Mouse (Mus musculus): ENCODE measurements at regions not wholly inside any gene's neighbourhood (a gene's known extent, or its start where the extent isn't known, plus 50 kb on each side); places are given as distances from the start of the nearest gene placed in this dataset.

DNA sequence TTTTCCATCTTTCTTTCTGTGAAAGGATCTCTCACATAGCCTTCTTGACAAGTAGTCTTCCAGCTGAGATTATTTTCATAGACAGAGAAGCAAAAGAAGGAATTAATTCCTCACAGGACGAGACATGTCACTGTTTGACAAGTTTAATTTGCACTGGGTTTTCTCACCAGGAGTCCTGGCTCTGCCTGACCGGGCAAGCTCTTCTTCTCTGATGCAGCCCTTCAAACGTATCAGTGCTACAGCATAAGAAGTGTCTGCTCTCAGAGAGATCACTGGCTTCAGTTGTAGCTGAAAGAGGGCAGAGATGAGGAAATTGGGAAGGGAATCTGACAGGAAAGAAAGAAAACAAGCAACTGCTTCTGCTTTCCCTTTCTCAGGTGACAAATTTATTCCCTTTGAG is 201.8 kb upstream of the Slc39a10 start:
- no peak for DNase-seq (ENCODE audit: low read depth)

DNA sequence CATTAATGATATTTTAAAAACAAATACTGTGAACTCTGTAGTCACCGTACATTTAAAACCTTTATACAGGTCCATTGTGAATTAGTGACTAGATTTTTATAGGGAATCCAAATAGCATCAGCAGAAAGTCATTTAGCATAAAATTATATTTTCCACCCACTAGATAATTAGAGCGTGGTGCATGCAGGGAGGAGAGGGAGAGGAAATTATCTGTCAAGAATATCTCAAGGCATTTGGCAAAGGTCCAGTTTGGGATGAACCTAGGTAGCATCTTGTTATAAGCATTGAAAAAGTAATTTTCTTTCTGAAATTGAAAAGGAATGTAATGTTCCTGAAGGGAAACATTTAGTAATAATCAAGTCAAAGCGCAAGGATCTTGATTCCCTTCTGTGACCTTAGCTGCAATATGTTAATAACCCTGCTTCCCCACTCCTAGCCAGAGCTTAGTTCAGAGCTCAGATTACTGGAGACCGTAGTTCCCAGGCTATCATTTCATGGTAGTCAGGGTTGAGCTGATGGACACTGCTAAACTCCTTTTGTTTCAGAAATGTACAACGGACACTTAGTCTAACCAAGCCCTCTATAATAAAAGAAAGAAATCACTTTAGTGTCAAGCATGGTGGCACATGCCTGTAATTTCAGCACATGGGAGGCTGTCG is 200.8 kb upstream of the Slc39a10 start:
- no peak for DNase-seq (ENCODE audit: low read depth)

DNA sequence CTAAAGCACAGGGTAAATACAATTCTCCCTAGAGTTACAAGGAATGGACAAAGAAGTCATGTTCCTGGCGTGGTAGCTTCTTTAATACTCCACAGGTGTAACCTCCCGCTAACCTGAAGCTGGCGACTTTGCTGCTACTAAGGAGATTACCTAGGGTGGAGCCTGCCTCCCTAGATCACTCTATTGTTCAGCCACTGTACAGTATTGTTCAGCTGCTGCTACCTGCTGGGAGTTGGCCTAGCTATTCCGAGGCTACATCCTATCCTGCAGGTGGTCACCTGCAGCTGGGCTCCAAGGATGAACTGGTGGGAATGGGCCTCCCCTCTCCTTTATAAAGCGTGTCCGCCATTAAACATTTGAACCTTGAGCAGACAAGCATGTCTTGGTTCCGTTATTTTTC is 183.8 kb upstream of the Slc39a10 start:
- no peak for DNase-seq (ENCODE audit: low read depth)

DNA sequence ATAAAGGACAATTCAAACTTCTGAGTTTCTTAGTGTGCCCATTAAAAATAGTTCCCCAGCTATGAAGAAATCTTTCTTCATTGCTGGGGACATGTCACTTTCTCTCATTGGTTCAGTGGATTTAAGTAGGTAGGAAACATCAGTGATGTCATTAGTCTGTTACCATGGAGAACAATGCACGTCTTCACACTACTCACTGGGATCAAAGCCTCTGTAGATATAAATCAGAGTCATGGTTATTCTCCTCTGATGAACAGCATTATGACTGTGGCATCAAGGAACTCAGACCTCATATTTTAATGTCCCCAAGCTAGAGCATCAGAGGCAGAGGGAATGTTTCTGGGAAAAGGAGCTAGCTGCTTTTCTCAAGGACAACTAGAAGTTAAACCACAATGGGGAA is 165.5 kb upstream of the Slc39a10 start:
- DNase-seq (ENCODE audit: low read depth), result no peak

DNA sequence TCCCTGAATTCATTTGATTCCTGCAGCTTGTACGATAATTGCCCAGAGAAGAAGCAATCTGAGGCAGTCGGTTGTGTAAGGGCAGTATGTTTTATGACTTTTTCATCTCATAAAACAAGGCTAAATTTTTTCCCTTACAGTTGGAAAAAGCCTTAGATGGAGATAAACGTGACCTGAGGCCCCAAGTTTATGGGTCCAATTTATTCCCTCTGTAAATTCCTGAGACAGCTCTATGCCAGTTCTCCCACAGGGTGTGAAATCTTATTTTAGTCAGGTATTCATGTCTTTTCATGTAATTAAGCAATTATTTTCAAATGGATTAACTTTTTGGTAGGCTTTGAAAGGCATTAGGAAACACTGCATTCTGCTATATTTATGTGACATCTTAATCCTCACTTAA is 164.7 kb upstream of the Slc39a10 start:
- no peak for DNase-seq (ENCODE audit: low read depth)

DNA sequence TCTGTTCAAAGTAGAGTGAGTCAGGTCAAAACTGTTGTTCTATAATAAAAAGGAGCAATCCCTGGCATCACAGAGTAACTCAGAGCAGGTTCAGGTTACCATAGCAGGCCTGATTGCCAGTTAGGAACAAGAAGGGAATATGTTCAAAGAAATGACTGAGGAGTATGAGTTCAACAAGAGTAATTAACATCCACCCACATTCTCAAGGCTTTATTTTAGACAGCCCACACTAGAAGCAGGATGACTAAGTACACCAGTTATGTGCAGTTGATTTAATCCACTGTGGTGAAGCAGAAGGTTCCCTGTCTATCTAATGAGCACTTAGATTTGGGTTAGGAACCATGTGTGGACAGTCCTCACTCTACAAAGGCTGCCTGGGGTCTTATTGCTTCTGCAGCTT is 158.5 kb upstream of the Slc39a10 start:
- DNase-seq (ENCODE audit: low read depth), result peak; percentile 11

DNA sequence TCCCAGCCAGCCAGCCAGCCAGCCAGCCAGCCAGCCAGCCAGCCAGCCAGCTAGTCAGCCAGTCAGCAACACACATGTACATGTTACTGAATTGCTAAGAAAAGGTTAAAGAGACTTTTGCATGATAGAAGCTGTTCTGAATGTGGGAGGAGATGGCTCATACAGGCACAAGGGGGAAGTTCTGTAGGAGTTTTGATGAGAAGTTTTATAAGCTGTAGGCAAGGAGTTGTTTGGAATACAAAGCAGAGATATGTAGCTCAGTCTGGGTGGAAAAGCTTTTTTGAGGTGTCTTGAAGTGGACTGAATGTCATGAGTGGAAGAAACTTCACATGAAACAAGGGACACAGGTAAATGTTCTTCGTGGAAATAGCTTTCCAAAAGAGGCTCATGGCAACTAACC is 157.8 kb upstream of the Slc39a10 start:
- DNase-seq (ENCODE audit: low read depth), result no peak

DNA sequence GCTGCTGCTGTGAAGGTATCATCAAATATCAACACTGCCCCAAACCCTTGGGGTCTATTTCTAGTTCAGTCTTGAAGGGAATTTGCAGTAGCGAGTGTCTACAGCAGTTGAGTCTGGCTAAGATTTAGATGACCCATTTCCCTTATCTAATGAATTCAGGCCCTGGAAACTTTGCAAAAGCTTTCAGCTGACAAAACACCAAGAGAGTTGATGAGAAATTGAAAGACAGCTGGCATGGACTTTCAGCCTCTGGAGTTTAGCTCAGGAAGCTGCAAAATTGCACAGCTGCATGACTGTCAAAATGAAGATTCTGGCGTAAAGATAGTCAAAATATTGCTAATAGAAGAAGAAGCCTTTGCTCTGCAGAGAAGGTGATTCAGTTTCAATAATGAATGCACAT is 144.9 kb upstream of the Slc39a10 start:
- no peak for DNase-seq (ENCODE audit: low read depth)

DNA sequence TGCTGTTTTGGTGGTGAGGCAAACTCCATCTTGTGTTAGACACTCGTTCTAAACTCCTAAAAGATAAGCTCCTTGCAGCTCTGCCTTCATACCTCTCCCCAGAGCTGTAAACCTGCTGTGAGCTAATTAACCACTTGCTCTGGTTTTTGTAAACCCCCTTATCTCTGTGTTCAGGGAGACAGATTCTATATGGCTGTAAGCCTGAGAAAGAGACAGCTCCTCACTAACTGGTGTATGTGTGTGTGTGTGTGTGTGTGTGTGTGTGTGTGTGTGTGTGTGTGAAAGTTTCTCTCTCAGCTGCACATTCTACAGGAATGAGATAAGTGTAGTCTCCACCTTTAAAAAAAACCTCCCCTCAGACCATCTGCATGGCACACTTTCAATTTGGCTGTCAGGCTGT is 126.7 kb upstream of the Slc39a10 start:
- DNase-seq (ENCODE audit: low read depth), result no peak

DNA sequence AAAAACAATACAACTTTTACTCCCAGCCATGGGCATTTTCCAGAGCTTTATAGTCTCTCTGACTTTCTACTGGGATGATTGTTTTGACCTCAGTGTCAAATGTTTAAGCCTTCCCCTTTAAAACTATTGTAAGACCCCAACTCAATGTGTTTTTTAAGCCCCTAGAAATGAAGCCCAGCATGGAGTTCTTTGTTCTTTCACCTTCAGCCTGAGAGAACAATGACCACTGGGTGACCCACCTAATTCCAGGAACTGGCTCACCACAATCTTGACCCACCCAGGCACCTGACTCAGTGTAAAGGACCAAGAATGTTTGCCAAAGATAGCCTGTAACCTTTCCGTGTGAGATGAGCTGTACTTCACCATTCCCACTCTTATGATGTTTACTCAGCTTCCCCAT is 121.9 kb upstream of the Slc39a10 start:
- no peak for DNase-seq (ENCODE audit: low read depth)

DNA sequence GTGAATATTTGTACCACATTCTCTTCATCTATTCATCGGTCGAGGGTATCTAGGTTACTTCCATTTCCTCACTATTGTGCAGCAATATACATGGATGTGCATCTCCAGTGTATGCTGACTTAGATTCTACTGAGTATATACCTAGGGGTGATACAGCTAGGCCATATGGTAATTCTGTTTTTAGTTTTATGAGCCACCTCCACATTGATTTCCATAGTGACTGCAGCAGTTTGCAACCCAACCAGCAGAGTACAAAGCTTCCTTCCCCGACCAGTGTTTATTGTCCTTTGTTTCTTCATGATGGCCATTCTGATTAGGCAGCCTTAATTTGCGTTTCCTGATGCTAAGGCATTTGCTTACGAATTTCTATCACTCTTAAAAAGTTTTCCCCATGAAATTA is 111.1 kb upstream of the Slc39a10 start:
- DNase-seq (ENCODE audit: low read depth), result no peak

DNA sequence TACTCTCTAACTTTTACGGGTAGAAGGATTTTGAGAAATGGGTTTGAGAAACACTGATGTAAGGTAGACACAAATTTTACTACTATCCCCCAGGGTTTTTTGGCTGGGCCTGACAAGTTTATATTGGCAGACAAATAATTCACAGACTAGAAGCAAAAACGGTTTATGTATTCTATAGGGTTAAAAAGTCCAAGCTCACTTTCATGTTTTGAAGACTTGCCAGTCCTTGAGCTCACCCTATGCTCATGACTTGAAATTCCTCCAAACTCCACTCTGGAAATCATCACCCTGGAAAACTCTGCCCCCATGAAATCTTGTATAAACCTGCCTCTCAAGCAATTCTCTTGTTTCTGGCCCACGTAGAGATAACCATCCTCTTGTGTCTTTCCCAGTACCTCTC is 106.7 kb upstream of the Slc39a10 start:
- DNase-seq (ENCODE audit: low read depth), result no peak

DNA sequence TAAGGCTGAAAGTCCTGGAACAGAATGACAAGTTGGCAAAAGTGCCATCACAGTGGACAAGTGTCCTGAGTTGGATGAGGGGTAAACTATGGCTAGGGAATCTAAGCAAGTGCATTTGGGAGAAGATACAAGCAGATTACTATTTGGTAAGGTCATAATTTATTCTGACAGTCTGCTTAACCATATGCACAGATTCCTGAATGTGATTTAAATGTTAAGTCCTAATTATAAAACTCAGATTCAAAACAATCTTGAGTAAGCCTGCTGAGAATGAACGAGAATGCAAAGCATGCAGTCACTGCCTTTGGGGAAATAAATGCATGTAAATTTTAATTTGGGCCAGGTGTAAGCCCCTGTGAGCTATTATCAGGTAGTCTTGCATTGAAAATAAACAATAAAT is 93.3 kb upstream of the Slc39a10 start:
- no peak for DNase-seq (ENCODE audit: low read depth)

DNA sequence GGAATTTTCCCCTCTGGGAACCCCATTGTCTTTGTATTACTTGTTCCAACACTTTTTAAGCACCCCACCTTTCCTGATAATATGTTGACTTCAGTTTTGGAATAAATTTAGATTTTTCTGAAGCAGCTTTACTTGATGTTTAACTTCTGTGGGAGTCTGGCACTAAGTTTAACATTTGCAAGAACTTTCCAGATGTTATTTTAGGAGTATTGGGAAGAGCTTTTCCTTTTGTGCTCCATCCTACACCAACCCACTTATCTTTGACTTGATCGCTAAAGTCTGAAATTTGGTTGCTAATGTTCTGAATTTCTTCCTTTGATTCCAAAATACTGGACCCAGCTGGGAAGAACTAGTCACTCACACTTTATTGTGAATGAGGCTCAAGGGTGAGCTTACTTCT is 90.4 kb upstream of the Slc39a10 start:
- DNase-seq (ENCODE audit: low read depth), result no peak

DNA sequence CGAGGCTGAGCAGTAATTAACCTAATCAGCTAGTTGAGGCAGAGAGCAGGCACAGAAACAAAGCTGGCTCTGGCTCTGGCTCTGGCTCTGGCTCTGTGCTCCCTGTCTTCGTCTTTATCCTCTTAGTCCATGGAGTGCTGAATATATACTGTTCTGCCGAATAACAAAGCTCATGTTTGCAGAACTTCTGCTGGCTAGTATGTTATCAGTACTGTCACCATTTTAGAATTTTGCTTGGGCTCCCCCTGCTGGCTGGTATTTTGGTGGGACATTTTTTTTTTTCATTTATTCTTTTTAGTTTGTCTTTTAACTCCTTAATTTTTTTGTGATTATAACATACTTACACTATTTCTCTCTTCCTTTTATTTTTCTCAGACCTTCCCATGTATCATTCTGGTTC is 77.8 kb upstream of the Slc39a10 start:
- peak; percentile 20 for DNase-seq (ENCODE audit: low read depth)

DNA sequence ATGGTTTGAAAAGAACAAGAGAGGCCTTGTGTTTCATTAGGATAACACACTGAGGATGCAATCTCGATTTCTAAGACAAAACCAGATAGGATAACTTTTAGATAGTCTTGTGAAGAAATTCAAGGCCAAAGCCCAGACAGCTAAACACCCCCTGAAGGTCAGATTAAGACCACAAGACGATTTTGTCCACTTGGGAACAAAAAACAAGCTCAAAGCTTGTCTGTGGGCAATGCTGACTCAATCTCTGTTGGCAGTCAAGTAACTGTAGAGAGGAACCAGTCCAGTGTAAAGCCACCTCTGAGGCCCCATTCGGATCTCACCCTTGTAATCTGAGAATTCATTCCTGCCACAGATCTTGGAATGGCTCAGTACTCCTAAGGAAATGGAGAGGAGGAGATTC is 75.7 kb upstream of the Slc39a10 start:
- peak; percentile 38 for DNase-seq (ENCODE audit: low read depth)

DNA sequence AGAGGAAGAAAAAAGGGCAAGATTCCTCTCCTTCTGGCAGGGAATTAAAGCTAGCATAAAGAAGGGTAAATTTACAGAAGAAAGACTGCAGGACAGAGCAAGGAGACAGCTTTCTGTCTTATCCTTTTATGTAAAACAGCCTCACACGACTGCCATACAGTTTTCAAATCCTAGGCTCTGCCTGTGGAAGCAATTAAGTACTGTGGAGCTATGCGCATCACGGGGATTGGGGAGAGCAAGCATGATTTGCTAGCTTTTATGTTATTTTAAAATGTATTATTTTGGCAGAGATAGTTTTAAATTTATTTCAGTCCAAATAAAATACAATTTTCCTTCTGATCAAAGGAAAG is 74.2 kb upstream of the Slc39a10 start:
- DNase-seq (ENCODE audit: low read depth), result no peak

DNA sequence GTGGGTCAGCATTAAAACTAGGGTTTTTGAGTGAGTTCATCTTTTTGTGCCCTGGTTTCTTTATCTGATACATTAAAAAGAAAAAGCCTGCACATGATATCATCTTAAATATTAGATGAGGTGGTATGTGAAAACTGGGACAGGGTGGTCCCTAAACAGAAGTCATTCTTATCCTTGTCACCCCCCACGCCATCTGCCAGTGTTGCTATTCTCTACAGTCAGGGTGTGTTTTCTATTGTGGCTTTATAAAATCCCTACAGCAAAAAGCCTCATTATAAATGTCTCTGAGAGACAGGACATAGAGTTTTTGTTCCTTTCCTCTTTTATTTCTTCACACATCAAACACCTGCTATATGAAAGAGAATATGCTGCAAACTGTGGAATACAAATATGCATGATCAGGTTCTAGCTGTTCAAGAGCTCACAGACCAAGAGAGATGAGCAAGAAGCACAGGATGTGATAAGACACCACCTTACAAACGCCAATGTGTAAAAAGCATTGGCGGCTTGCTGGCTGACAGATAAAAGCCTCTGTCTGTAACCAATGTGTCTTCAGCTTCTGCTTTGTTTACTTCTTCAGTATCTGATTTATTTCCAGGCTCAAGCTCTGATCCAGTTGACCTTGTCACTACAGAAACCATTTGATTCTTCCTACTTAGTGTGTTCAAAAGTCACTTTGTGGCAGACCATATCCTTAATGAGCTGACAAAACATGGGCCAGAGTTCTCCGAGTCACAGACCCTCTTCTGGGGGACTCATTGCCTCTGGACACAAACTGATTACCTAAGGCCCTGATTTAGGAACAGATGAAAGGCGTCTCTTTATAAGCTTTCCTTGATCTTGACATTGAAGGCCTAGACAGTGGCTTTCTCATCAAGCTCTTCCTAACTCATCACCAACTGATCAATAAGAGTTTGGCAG is 73.6 kb upstream of the Slc39a10 start:
- DNase-seq (ENCODE audit: low read depth), result no peak

DNA sequence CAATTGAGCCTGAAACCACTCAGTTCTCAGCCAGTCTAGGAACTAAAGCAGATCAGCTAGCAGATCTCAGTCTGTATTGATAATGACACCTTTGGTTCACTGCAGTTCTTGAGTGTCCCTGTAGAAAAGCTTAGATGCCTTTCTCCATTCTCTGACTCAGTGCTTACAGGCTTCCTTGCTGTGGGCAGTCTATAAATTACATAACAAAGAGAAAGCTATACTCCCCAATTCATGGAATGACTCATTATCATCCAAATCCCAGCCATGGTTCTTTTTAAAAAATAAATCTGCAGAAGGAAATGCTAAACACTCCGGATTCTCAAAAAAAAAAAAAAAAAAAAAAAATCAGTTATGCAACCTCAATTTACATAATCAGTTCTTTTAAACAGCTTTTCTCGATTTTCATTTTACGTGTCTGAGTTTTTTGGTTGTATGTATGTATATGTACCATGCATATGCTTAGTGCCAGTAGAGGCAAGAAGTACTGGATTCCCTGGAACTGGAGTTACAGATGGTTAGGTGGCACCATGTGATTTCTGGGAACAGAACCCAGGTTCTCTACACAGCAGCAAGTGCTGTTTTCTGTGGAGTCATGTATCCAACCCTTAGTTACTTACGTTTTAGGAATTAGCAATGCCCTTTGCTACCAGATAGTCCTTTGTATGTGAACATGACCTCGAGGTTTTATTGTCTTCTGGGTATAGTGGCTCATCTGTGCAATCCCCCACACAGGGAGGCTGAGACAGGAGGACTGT is 71.5 kb upstream of the Slc39a10 start:
- no peak for DNase-seq (ENCODE audit: low read depth)

Measured in fibroblast of lung, adult 2 months (primary cell).